Mouse (Mus musculus) lung, embryonic 14.5 days (tissue): Measurements from ENCODE around the gene E130114P18Rik. TPM values are rescaled to one million over a fixed set of nuclear protein-coding genes. Genes with fewer than 3 reads are reported as not detected.

Source experiments
- ATAC-seq: fragments of 200-750 bp; cut with Nextera tagmentation; 2 replicates; pipeline ENCODE4 v1.8.0; 2017; ENCODE audit warnings: mild to moderate bottlenecking, moderate TSS enrichment, moderate library complexity; ENCODE audit not compliant: insufficient read depth
- DNase-seq: peaks from one replicate; pipeline ENCODE4 v3.0.0-alpha.2; 2015
- H3K27ac ChIP-seq: fragments of 300-500 bp; sonication (generic); 2 replicates; pipeline ENCODE4 v1.5.1; 2014; ENCODE audit warnings: low read depth, mild to moderate bottlenecking, moderate library complexity
- H3K27me3 ChIP-seq: fragments of 300-500 bp; sonication (generic); 2 replicates; pipeline ENCODE4 v1.6.1; 2014; ENCODE audit warnings: low read length, control low read depth; ENCODE audit not compliant: insufficient read depth
- H3K36me3 ChIP-seq: fragments of 300-500 bp; sonication (generic); 2 replicates; pipeline ENCODE4 v1.6.1; 2014; ENCODE audit warnings: control low read depth; ENCODE audit not compliant: insufficient read depth
- H3K4me1 ChIP-seq: fragments of 300-500 bp; sonication (generic); 2 replicates; pipeline ENCODE4 v1.6.1; 2014; ENCODE audit warnings: antibody characterized with exemption, control low read depth; ENCODE audit not compliant: insufficient read depth
- H3K4me2 ChIP-seq: fragments of 300-500 bp; sonication (generic); 2 replicates; pipeline ENCODE4 v1.6.1; 2014; ENCODE audit warnings: mild to moderate bottlenecking
- H3K4me3 ChIP-seq: fragments of 300-500 bp; sonication (generic); 2 replicates; pipeline ENCODE4 v1.5.1; 2014; ENCODE audit warnings: low read depth, low read length
- H3K9ac ChIP-seq: fragments of 300-500 bp; sonication (generic); 2 replicates; pipeline ENCODE4 v1.6.1; 2014
- H3K9me3 ChIP-seq: fragments of 300-500 bp; sonication (generic); 2 replicates; pipeline ENCODE4 v1.6.1; 2016; ENCODE audit warnings: low read depth, low read length, control low read depth
- CTCF ChIP-seq: IDR thresholded peaks from 2 replicates; pipeline ENCODE4 v1.5.1; 2016; ENCODE audit warnings: antibody characterized with exemption, low read depth
- WGBS: fragments of 180-500 bp; shearing (Covaris S2); extraction: QIAGEN DNeasy Blood & Tissue Kit; methylation state at CpG from one replicate; pipeline ENCODE4 v1.1.7; 2014; 5-methylcytosine and 5-hydroxymethylcytosine counted together
- polyA plus RNA-seq: library from polyadenylated mRNA; unstranded; fragments of >200 nt; fragmentation: Nextera tagmentation; extraction: Ambion mirVana; gene quantifications from 2 replicates; pipeline ENCODE4 v1.2.1, GENCODE M21; 2014

The E130114P18Rik gene
- polyA plus RNA-seq, 1 experiment from 2014 or later, result 0.84 TPM

DNA sequence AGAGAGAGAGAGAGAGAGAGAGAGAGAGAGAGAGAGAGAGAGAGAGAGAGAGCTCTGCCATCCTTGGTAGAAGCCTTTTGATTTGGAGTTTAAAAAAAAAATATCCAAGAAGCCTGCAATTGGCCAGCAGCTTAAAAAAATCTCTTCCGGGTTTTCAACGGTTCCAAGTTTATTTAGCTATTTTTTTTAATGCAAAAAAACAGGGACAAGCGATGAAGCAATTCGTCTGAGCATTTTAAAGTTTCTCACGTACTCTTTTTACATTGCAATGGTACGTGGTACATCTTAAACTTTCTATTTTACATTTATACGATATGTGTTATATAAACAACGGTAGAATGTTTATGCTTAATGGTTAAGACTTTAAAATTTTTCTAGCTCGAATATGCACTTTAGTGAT lies 5.2 kb downstream of the E130114P18Rik start, which contains the start of gene Nfia:
Gene Nfia, plus strand, starts transcription at position 94 of the 400 bp plus-strand sequence.
- under 1% methylated on average over 9 of the region's 9 CpGs for WGBS
- Histone ChIP-seq H3K27ac (peak within 1 kb of the TSS; percentile 98), H3K4me1 (peaks cover 9% of the 10 kb centered on the region), H3K4me3 (peak within 1 kb of the TSS; percentile 42), H3K4me2 (peak within 1 kb of the TSS; percentile 91), H3K9ac (peak within 1 kb of the TSS; percentile 45), H3K27me3 (no peaks in the 10 kb centered on the region), H3K9me3 (no peaks in the 10 kb centered on the region), H3K36me3 (no peaks in the 10 kb centered on the region)
- peak; percentile 83 for DNase-seq
- no peak for ATAC-seq
- no peak for TF ChIP-seq CTCF

GRCm38 (mm10) chr4:97772084-97772484 lies 5.8 kb downstream of the E130114P18Rik start:
- Histone ChIP-seq H3K36me3 (no peaks in the 10 kb centered on the region), H3K4me1 (peaks cover 9% of the 10 kb centered on the region), H3K27me3 (no peaks in the 10 kb centered on the region), H3K9ac (peak overlapping the region; percentile 45), H3K27ac (peak overlapping the region; percentile 95), H3K9me3 (no peaks in the 10 kb centered on the region), H3K4me3 (peak overlapping the region; percentile 42), H3K4me2 (peak overlapping the region; percentile 91)
- ATAC-seq, result peak; percentile 95
- DNase-seq, result peak; percentile 99
- under 1% methylated on average over 25 of the region's 25 CpGs for WGBS
- no peak for TF ChIP-seq CTCF

GRCm38 (mm10) chr4:97771426-97771825 lies 6.5 kb downstream of the E130114P18Rik start:
- Histone ChIP-seq H3K27me3 (no peaks in the 10 kb centered on the region), H3K9me3 (no peaks in the 10 kb centered on the region), H3K4me3 (peak overlapping the region; percentile 42), H3K4me2 (peak overlapping the region; percentile 91), H3K27ac (peak overlapping the region; percentile 95), H3K36me3 (no peaks in the 10 kb centered on the region), H3K4me1 (peaks cover 9% of the 10 kb centered on the region), H3K9ac (peak overlapping the region; percentile 45)
- 10% methylated on average over 5 of the region's 5 CpGs for WGBS
- TF ChIP-seq CTCF, result no peak
- ATAC-seq (no peak), DNase-seq (peak; percentile 33)

DNA sequence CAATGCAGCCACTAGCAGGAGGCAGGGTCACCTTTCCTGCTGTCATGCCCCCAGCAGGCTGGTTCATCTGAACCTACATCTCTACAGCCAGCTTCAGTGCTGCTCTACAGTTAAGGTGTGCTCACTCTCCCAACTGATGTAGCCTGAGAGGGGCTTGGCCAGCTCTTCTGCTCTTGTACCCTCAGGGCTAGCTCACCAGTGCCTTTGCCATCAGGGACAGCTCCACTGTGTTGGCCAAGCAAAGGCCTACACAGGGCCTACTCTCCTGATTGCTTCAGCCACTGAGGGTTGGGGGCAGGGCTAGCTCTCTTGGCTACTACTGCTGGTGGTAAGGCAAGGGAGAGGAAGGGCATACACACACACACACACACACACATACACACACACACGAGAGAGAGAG lies 8.0 kb downstream of the E130114P18Rik start:
- Histone ChIP-seq H3K4me3 (no peak overlapping the region), H3K27ac (no peak overlapping the region), H3K27me3 (no peaks in the 10 kb centered on the region), H3K36me3 (no peaks in the 10 kb centered on the region), H3K9ac (no peak overlapping the region), H3K4me2 (no peak overlapping the region), H3K9me3 (no peaks in the 10 kb centered on the region), H3K4me1 (peaks cover 6% of the 10 kb centered on the region)
- TF ChIP-seq CTCF, result no peak
- DNase-seq, result no peak
- no peak for ATAC-seq
- WGBS, result no CpG with 5 or more reads among the region's 1 CpGs

GRCm38 (mm10) chr4:97767516-97767915 lies 10.4 kb downstream of the E130114P18Rik start:
- no peak overlapping the region for H3K27ac ChIP-seq
- H3K9ac ChIP-seq, result no peak overlapping the region
- no peaks in the 10 kb centered on the region for H3K9me3 ChIP-seq
- H3K4me2 ChIP-seq, result no peak overlapping the region
- H3K4me1 ChIP-seq, result no peaks in the 10 kb centered on the region
- no peak for ATAC-seq
- DNase-seq, result no peak
- no peak for TF ChIP-seq CTCF
- H3K4me3 ChIP-seq, result no peak overlapping the region
- 90% methylated on average over 5 of the region's 5 CpGs for WGBS
- no peaks in the 10 kb centered on the region for H3K36me3 ChIP-seq
- H3K27me3 ChIP-seq, result no peaks in the 10 kb centered on the region

DNA sequence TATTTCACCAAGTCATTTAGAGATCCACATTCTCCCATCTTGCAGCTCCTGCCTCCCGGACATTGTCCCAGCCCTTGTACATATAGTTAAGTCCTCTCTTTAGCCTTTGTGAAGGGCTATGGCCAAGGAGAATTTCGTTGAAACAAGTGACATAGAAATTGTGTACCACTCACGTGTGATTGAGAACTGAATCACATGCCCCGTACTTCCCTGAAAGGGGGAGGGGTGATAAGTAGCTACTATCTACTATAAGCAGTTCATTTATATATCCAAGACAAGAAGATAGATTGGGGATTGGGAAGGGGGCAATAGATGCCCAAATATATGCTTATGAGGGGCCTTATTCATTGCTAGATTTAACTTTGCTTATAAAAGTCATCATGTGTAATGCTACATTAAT lies 10.9 kb downstream of the E130114P18Rik start:
- H3K36me3 ChIP-seq, result no peaks in the 10 kb centered on the region
- TF ChIP-seq CTCF, result no peak
- DNase-seq (no peak), ATAC-seq (no peak)
- no peak overlapping the region for H3K4me2 ChIP-seq
- no peak overlapping the region for H3K27ac ChIP-seq
- 66% methylated on average over 4 of the region's 4 CpGs for WGBS
- no peak overlapping the region for H3K4me3 ChIP-seq
- H3K4me1 ChIP-seq, result no peaks in the 10 kb centered on the region
- H3K27me3 ChIP-seq, result no peaks in the 10 kb centered on the region
- H3K9ac ChIP-seq, result no peak overlapping the region
- H3K9me3 ChIP-seq, result no peaks in the 10 kb centered on the region

DNA sequence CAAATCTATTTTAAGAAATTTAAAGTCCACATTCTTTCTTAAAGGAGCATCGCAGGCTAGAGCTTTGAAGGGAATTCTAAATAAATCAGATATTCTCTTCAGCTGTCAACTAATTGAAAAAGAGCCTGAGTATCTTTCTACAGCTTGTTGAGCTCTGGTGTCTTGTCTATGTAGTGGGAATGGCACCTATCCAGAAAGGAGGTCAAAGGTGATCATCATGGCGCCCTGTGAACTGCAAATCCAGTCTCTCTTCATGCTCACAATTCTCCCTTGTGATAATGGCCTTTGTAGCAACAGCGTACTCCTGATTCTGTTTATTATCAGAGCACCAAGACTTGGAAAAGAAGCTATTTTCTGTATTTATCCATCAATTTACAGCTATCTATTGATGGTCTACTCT lies 11.8 kb downstream of the E130114P18Rik start:
- TF ChIP-seq CTCF, result no peak
- Histone ChIP-seq H3K36me3 (no peaks in the 10 kb centered on the region), H3K9ac (no peak overlapping the region), H3K27me3 (no peaks in the 10 kb centered on the region), H3K27ac (no peak overlapping the region), H3K9me3 (no peaks in the 10 kb centered on the region), H3K4me2 (no peak overlapping the region), H3K4me3 (no peak overlapping the region), H3K4me1 (no peaks in the 10 kb centered on the region)
- WGBS, result 82% methylated on average over 3 of the region's 3 CpGs
- ATAC-seq (no peak), DNase-seq (no peak)
